In genomic region chr9:67036527-67037118, GRCm38 (mm10) we compare ENCODE assay signal across 11 mouse cellular contexts. TPM values are rescaled to one million over a fixed set of nuclear protein-coding genes. Genes with fewer than 3 reads are reported as not detected.
A peak's percentile ranks its signal among the peaks of the same experiment; 100 is the strongest.
DNase-seq lines count a peak whose midpoint lies in the region; ATAC-seq and TF ChIP-seq lines count a peak whose summit lies in the region.
"Had no signal": no experiment of that assay in that cellular context is flagged by ENCODE, and none has a peak within 500 bp of the region (broad histone marks: within the 10 kb centered on the region; RNA-seq: fewer than 3 reads in every experiment).

No protein-coding gene starts in this region.

- no peak for TF ChIP-seq CTCF in hindbrain, postnatal 0 days (IDR thresholded peaks at IDR 0.05; ENCODE audit: low read depth)
- TF ChIP-seq CTCF in bone marrow macrophage, adult 2 months (IDR thresholded peaks at IDR 0.05; ENCODE audit: low read depth, low read length) = no peak

- H3K9me3 ChIP-seq in hindbrain, postnatal 0 days (ENCODE audit: low read length) = no peaks in the 10 kb centered on the region
- H3K9me3 ChIP-seq in hindbrain, embryonic 16.5 days (ENCODE audit: control insufficient read depth, low read length) = peaks cover 2% of the 10 kb centered on the region
- peaks cover 4% of the 10 kb centered on the region; the same call in 1 of the 2 replicates for H3K9me3 ChIP-seq in limb, embryonic 14.5 days (ENCODE audit: control insufficient read depth, low read length)

- H3K27ac ChIP-seq in hindbrain, postnatal 0 days = peak overlapping the region; percentile 70; the same call in 1 of the 2 replicates
- no peak overlapping the region for H3K27ac ChIP-seq in hindbrain, embryonic 16.5 days (ENCODE audit: low read depth, low read length)
- H3K27ac ChIP-seq in bone marrow macrophage, adult 2 months (ENCODE audit: insufficient read depth, low read depth, low read length) = 0 out of 2 replicates have a peak overlapping the region, but pooled peaks have one; percentile 12
- H3K27ac ChIP-seq in limb, embryonic 14.5 days (replicated peaks; ENCODE audit: low read depth, low read length) = peak overlapping the region; percentile 67

- 59% methylated on average over 2 of the region's 2 CpGs for WGBS in hindbrain, postnatal 0 days
- WGBS in hindbrain, embryonic 16.5 days = 64% methylated on average over 2 of the region's 2 CpGs
- 16% methylated on average over 2 of the region's 2 CpGs for WGBS in limb, embryonic 14.5 days

- no peak overlapping the region for H3K4me3 ChIP-seq in hindbrain, postnatal 0 days (ENCODE audit: low read length)
- H3K4me3 ChIP-seq in hindbrain, embryonic 16.5 days (ENCODE audit: low read length) = no peak overlapping the region
- no peak overlapping the region for H3K4me3 ChIP-seq in bone marrow macrophage, adult 2 months (ENCODE audit: insufficient read depth, low read length)
- H3K4me3 ChIP-seq in limb, embryonic 14.5 days (replicated peaks; ENCODE audit: low read length) = no peak overlapping the region
- H3K4me3 ChIP-seq: forebrain, embryonic 13.5 days had no signal

- H3K9ac ChIP-seq in hindbrain, postnatal 0 days (replicated peaks; ENCODE audit: low read length) = no peak overlapping the region
- H3K9ac ChIP-seq in hindbrain, embryonic 16.5 days (ENCODE audit: low read depth, low read length) = no peak overlapping the region
- H3K9ac ChIP-seq in limb, embryonic 14.5 days (ENCODE audit: low read depth, low read length, severe bottlenecking) = no peak overlapping the region
- H3K9ac ChIP-seq: forebrain, embryonic 13.5 days had no signal

- H3K4me2 ChIP-seq in hindbrain, postnatal 0 days (ENCODE audit: low read depth, low read length) = no peak overlapping the region
- no peak overlapping the region for H3K4me2 ChIP-seq in hindbrain, embryonic 16.5 days (ENCODE audit: low read length)
- no peak overlapping the region for H3K4me2 ChIP-seq in limb, embryonic 14.5 days (replicated peaks; ENCODE audit: low read depth, low read length, severe bottlenecking)
- H3K4me2 ChIP-seq: forebrain, embryonic 13.5 days had no signal

- no peak for ATAC-seq in hindbrain, postnatal 0 days
- no peak for ATAC-seq in hindbrain, embryonic 16.5 days
- ATAC-seq in limb, embryonic 14.5 days (ENCODE audit: low FRiP score, low read depth) = peak; percentile 39; the same call in 1 of the 2 replicates
- no peak for ATAC-seq in activated CD4-positive, CD25-positive, alpha-beta regulatory T cell, adult 4 months
- ATAC-seq: midbrain, embryonic 16.5 days had no signal

- H3K36me3 ChIP-seq in hindbrain, postnatal 0 days (ENCODE audit: insufficient read depth, low read length) = peaks cover 44% of the 10 kb centered on the region
- peaks cover 38% of the 10 kb centered on the region for H3K36me3 ChIP-seq in hindbrain, embryonic 16.5 days (ENCODE audit: control insufficient read depth, insufficient read depth, low read length)
- peaks cover 74% of the 10 kb centered on the region for H3K36me3 ChIP-seq in limb, embryonic 14.5 days (ENCODE audit: control insufficient read depth, insufficient read depth, low read length)

- 0 out of 2 replicates have a peak, but pooled peaks cover 24% of the 10 kb centered on the region for H3K4me1 ChIP-seq in hindbrain, postnatal 0 days (ENCODE audit: insufficient read depth, low read length)
- H3K4me1 ChIP-seq in hindbrain, embryonic 16.5 days (ENCODE audit: control insufficient read depth, insufficient read depth, low read depth, low read length) = peaks cover 21% of the 10 kb centered on the region
- H3K4me1 ChIP-seq in bone marrow macrophage, adult 2 months (ENCODE audit: control insufficient read depth, insufficient read depth, low read length) = peaks cover 48% of the 10 kb centered on the region
- H3K4me1 ChIP-seq in limb, embryonic 14.5 days (ENCODE audit: control insufficient read depth, insufficient read depth, low read length) = peaks cover 39% of the 10 kb centered on the region

- DNase-seq in hindbrain, postnatal 0 days (ENCODE audit: low spot score) = peak; percentile 7
- DNase-seq in 3T3-L1 (ENCODE audit: low read depth, low spot score) = peak; percentile 87
- peak; percentile 84 for DNase-seq in limb, embryonic 14.5 days (ENCODE audit: low spot score)
- no peak for DNase-seq in layer of hippocampus, postnatal 14 days (ENCODE audit: low spot score in 2 of 2)
- DNase-seq in layer of hippocampus, postnatal 36 days = no peak
- DNase-seq: thymus, postnatal 36 days had no signal

- H3K27me3 ChIP-seq in hindbrain, postnatal 0 days (ENCODE audit: insufficient read depth, low read length) = no peaks in the 10 kb centered on the region
- no peaks in the 10 kb centered on the region for H3K27me3 ChIP-seq in hindbrain, embryonic 16.5 days (replicated peaks; ENCODE audit: control insufficient read depth, insufficient read depth, low read length)
- H3K27me3 ChIP-seq in limb, embryonic 14.5 days (ENCODE audit: control insufficient read depth, insufficient read depth, low read length) = no peaks in the 10 kb centered on the region
- H3K27me3 ChIP-seq: forebrain, embryonic 13.5 days had no signal

- no peak for TF ChIP-seq POLR2A in bone marrow macrophage, adult 2 months (IDR thresholded peaks at IDR 0.05; ENCODE audit: borderline replicate concordance, low read depth, low read length)
- no peak for TF ChIP-seq POLR2A in limb, embryonic 14.5 days (IDR thresholded peaks at IDR 0.05; ENCODE audit: borderline replicate concordance, extremely low read depth, insufficient read depth, insufficient read length)

RNA-seq across cellular contexts. Expression of gene Tpm1, which starts 12.6 kb away (rescaled TPM):
- total RNA-seq in hindbrain, postnatal 0 days (2014; rRNA removed) = 98.8 and 120 TPM in 2 replicates
- 177 and 180 TPM in 2 replicates for polyA plus RNA-seq in hindbrain, postnatal 0 days (2015; fragmentation: Nextera tagmentation; extraction: Ambion mirVana)
- polyA plus RNA-seq in hindbrain, embryonic 16.5 days (2015; fragmentation: Nextera tagmentation; extraction: Ambion mirVana) = 187 and 214 TPM in 2 replicates
- polyA plus RNA-seq in bone marrow macrophage, adult 2 months (2012; ENCODE audit: insufficient read depth, insufficient read length, missing spikeins) = 103 and 104 TPM in 2 replicates
- 420 and 643 TPM in 2 replicates for polyA plus RNA-seq in limb, embryonic 14.5 days (2012; rRNA removed)
- polyA plus RNA-seq in limb, embryonic 14.5 days (2014; fragmentation: Nextera tagmentation; extraction: Ambion mirVana) = 724 and 728 TPM in 2 replicates
- 10 to 100 TPM; 30.8 to 35.8 TPM for polyA plus RNA-seq in activated CD4-positive, CD25-positive, alpha-beta regulatory T cell, adult 4 months (2017; shearing (Covaris generic))
- 100 to 1,000 TPM; 230 to 252 TPM for total RNA-seq in layer of hippocampus, postnatal 14 days (2021)
- total RNA-seq in layer of hippocampus, postnatal 36 days (2021) = 100 to 1,000 TPM; 219 to 236 TPM

Comparison
In these comparisons a context has a peak if more than half of its experiments do, and no peak if none do; other contexts are left out.
1. DNase-seq: peak in hindbrain, postnatal 0 days (single experiment), 3T3-L1 (single experiment) and limb, embryonic 14.5 days (single experiment); none in layer of hippocampus, postnatal 14 days (0 of 2) and layer of hippocampus, postnatal 36 days (0 of 2).